Mouse (Mus musculus) intestine, embryonic 16.5 days (tissue): ENCODE data around the gene Lyrm4. TPM values are rescaled to one million over a fixed set of nuclear protein-coding genes. Genes with fewer than 3 reads are reported as not detected.

ENCODE experiments used
- ATAC-seq: fragments of 200-750 bp; cut with Nextera tagmentation; 2 replicates; pipeline ENCODE4 v1.8.0; 2017; ENCODE audit warnings: moderate TSS enrichment, moderate library complexity
- H3K27ac ChIP-seq: fragments of 300-500 bp; sonication (generic); 2 replicates; pipeline ENCODE4 v1.5.1; 2014; ENCODE audit warnings: mild to moderate bottlenecking, low read length
- H3K27me3 ChIP-seq: fragments of 300-500 bp; sonication (generic); replicated peaks from 2 replicates; pipeline ENCODE4 v1.6.1; 2014; ENCODE audit warnings: low read length, control low read depth, mixed read lengths; ENCODE audit not compliant: control insufficient read depth, insufficient read depth
- H3K36me3 ChIP-seq: fragments of 300-500 bp; sonication (generic); 2 replicates; pipeline ENCODE4 v1.6.1; 2014; ENCODE audit warnings: low read length, control low read depth; ENCODE audit not compliant: control insufficient read depth, insufficient read depth
- H3K4me1 ChIP-seq: fragments of 300-500 bp; sonication (generic); 2 replicates; pipeline ENCODE4 v1.6.1; 2014; ENCODE audit warnings: low read length, control low read depth, mixed read lengths; ENCODE audit not compliant: control insufficient read depth, insufficient read depth
- H3K4me2 ChIP-seq: fragments of 300-500 bp; sonication (generic); 2 replicates; pipeline ENCODE4 v1.6.1; 2014; ENCODE audit warnings: low read depth, low read length, control low read depth
- H3K4me3 ChIP-seq: fragments of 300-500 bp; sonication (generic); 2 replicates; pipeline ENCODE4 v1.5.1; 2014; ENCODE audit warnings: mild to moderate bottlenecking, low read length
- H3K9ac ChIP-seq: fragments of 300-500 bp; sonication (generic); 2 replicates; pipeline ENCODE4 v1.6.1; 2014; ENCODE audit warnings: low read depth, low read length
- H3K9me3 ChIP-seq: fragments of 300-500 bp; sonication (generic); 2 replicates; pipeline ENCODE4 v1.6.1; 2016; ENCODE audit warnings: low read length, control low read depth; ENCODE audit not compliant: control insufficient read depth
- WGBS: fragments of 180-500 bp; shearing (Covaris S2); extraction: QIAGEN DNeasy Blood & Tissue Kit; methylation state at CpG from one replicate; pipeline ENCODE4 v1.1.7; 2014; 5-methylcytosine and 5-hydroxymethylcytosine counted together
- polyA plus RNA-seq: library from polyadenylated mRNA; unstranded; fragments of >200 nt; fragmentation: Nextera tagmentation; extraction: Ambion mirVana; gene quantifications from 2 replicates; pipeline ENCODE4 v1.2.1, GENCODE M21; 2015

Gene Lyrm4
- polyA plus RNA-seq, 1 experiment from 2014 or later, result 22.9 TPM

DNA sequence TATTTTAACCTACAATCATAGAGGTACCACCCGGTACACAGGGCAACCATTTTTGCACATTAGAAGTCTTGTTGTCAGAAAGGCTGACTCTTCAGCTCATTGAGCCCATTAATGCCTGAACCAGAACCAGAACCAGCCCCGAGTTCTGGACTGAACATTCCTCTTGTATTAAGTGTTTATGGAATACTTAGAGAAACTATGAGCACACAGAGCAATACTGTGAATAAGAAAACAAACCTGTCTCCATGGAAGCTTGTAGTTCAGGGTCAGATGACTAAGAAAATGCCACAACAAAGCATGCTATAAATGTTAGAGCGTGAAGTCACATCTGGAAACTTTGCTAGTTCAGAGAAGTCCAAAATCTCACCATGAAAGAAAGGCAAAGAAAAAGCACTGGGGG is 35.7 kb downstream of the Lyrm4 start:
- H3K9ac ChIP-seq, result no peak overlapping the region
- no peak overlapping the region for H3K27ac ChIP-seq
- H3K27me3 ChIP-seq, result no peaks in the 10 kb centered on the region
- no peaks in the 10 kb centered on the region for H3K4me1 ChIP-seq
- H3K4me2 ChIP-seq, result no peak overlapping the region
- ATAC-seq, result no peak
- H3K4me3 ChIP-seq, result no peak overlapping the region
- no peaks in the 10 kb centered on the region for H3K9me3 ChIP-seq
- no peaks in the 10 kb centered on the region for H3K36me3 ChIP-seq
- WGBS, result 93% methylated on average over 3 of the region's 3 CpGs

GRCm38 (mm10) chr13:36074484-36074883 is 42.8 kb downstream of the Lyrm4 start:
- Histone ChIP-seq H3K27ac (no peak overlapping the region), H3K9me3 (no peaks in the 10 kb centered on the region), H3K36me3 (no peaks in the 10 kb centered on the region), H3K27me3 (no peaks in the 10 kb centered on the region), H3K4me3 (no peak overlapping the region), H3K4me1 (no peaks in the 10 kb centered on the region), H3K4me2 (no peak overlapping the region), H3K9ac (no peak overlapping the region)
- 82% methylated on average over 3 of the region's 3 CpGs for WGBS
- no peak for ATAC-seq

- 66% methylated on average over 2 of the region's 2 CpGs for WGBS
- Histone ChIP-seq H3K9me3 (no peaks in the 10 kb centered on the region), H3K27ac (no peak overlapping the region)
These were observed 50.6 kb downstream of the Lyrm4 start for GRCm38 (mm10) chr13:36066676-36067075.

GRCm38 (mm10) chr13:36057489-36057888 is 59.8 kb downstream of the Lyrm4 start:
- no peak overlapping the region for H3K4me2 ChIP-seq
- no peaks in the 10 kb centered on the region for H3K9me3 ChIP-seq
- H3K36me3 ChIP-seq, result no peaks in the 10 kb centered on the region
- no peak overlapping the region for H3K27ac ChIP-seq
- no peak overlapping the region for H3K4me3 ChIP-seq
- 71% methylated on average over 2 of the region's 2 CpGs for WGBS
- ATAC-seq, result no peak
- no peaks in the 10 kb centered on the region for H3K27me3 ChIP-seq
- 0 out of 2 replicates have a peak, but pooled peaks cover 1% of the 10 kb centered on the region for H3K4me1 ChIP-seq
- no peak overlapping the region for H3K9ac ChIP-seq

More at GRCm38 (mm10) chr13:36066676-36067075, 50.6 kb downstream of the Lyrm4 start:
- H3K9ac ChIP-seq, result no peak overlapping the region
- no peaks in the 10 kb centered on the region for H3K27me3 ChIP-seq
- no peaks in the 10 kb centered on the region for H3K36me3 ChIP-seq
- no peak overlapping the region for H3K4me2 ChIP-seq
- H3K4me3 ChIP-seq, result no peak overlapping the region
- no peaks in the 10 kb centered on the region for H3K4me1 ChIP-seq
- no peak for ATAC-seq

GRCm38 (mm10) chr13:36056925-36057324 is 60.4 kb downstream of the Lyrm4 start:
- H3K4me1 ChIP-seq, result 0 out of 2 replicates have a peak, but pooled peaks cover 3% of the 10 kb centered on the region
- 86% methylated on average over 4 of the region's 4 CpGs for WGBS
- no peaks in the 10 kb centered on the region for H3K9me3 ChIP-seq
- no peaks in the 10 kb centered on the region for H3K36me3 ChIP-seq
- no peak overlapping the region for H3K27ac ChIP-seq
- no peak overlapping the region for H3K4me3 ChIP-seq
- peak; percentile 63 for ATAC-seq
- no peak overlapping the region for H3K9ac ChIP-seq
- H3K27me3 ChIP-seq, result no peaks in the 10 kb centered on the region
- H3K4me2 ChIP-seq, result no peak overlapping the region

DNA sequence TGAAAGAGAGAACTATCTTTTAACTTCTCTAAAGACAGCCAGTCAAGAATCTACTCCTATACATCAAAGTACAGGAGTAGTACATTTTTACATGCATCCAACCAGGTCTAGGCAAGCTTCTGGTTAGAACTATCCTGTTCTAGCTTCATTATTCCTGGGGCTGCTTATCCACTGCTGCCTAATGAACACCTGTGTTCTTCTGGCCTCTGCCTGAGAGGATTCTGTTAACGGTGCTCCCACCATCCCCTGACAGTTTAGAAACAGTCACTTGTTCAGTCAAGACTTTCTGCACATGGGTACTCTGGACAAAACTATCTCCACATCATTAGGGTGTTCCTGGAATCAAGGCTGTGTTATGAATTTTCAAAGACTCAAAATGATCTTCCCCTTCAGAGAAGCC is 60.8 kb downstream of the Lyrm4 start:
- Histone ChIP-seq H3K9me3 (no peaks in the 10 kb centered on the region), H3K27ac (no peak overlapping the region)
- WGBS, result 85% methylated on average over 1 of the region's 1 CpGs

DNA sequence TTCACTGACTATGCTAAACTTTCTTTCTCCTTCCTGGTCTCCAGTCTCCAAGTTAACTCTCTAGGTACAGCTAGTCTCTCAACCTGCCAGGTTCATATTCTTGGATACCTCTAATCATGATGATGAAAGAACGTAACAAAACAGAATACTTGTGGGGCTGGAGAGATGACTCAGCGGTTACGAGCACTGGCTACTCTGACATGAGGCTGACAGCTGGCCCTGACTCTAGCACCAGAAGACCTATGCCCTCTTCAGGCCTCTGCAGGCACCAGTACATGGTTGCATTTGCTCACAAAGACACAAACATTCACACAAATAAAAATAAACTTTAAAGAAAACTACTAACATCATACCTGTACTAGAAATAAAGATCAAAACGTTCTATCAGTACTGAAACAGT is 81.8 kb downstream of the Lyrm4 start:
- no peak for ATAC-seq
- H3K9ac ChIP-seq, result no peak overlapping the region
- 0 out of 2 replicates have a peak, but pooled peaks cover 2% of the 10 kb centered on the region for H3K4me1 ChIP-seq
- H3K4me3 ChIP-seq, result no peak overlapping the region
- no peaks in the 10 kb centered on the region for H3K36me3 ChIP-seq
- no peaks in the 10 kb centered on the region for H3K27me3 ChIP-seq
- WGBS, result 85% methylated on average over 4 of the region's 4 CpGs
- H3K4me2 ChIP-seq, result no peak overlapping the region
- no peak overlapping the region for H3K27ac ChIP-seq
- H3K9me3 ChIP-seq, result no peaks in the 10 kb centered on the region

More for the DNA sequence above, 60.8 kb downstream of the Lyrm4 start:
- Histone ChIP-seq H3K4me1 (0 out of 2 replicates have a peak, but pooled peaks cover 3% of the 10 kb centered on the region), H3K4me2 (no peak overlapping the region), H3K27me3 (no peaks in the 10 kb centered on the region), H3K9ac (no peak overlapping the region), H3K4me3 (no peak overlapping the region), H3K36me3 (no peaks in the 10 kb centered on the region)
- ATAC-seq, result no peak

GRCm38 (mm10) chr13:36031959-36032358 is 85.4 kb downstream of the Lyrm4 start:
- no peaks in the 10 kb centered on the region for H3K9me3 ChIP-seq
- 0 out of 2 replicates have a peak, but pooled peaks cover 2% of the 10 kb centered on the region for H3K4me1 ChIP-seq
- H3K4me3 ChIP-seq, result 0 out of 2 replicates have a peak overlapping the region, but pooled peaks have one; percentile 7
- peak; percentile 87 for ATAC-seq
- H3K4me2 ChIP-seq, result 0 out of 2 replicates have a peak overlapping the region, but pooled peaks have one; percentile 12
- no peak overlapping the region for H3K9ac ChIP-seq
- no peaks in the 10 kb centered on the region for H3K27me3 ChIP-seq
- WGBS, result 50% methylated on average over 9 of the region's 9 CpGs
- H3K36me3 ChIP-seq, result no peaks in the 10 kb centered on the region
- H3K27ac ChIP-seq, result no peak overlapping the region

GRCm38 (mm10) chr13:36019309-36020274 is 97.7 kb downstream of the Lyrm4 start:
- Histone ChIP-seq H3K27me3 (no peaks in the 10 kb centered on the region), H3K9ac (no peak overlapping the region), H3K4me2 (no peak overlapping the region), H3K9me3 (no peaks in the 10 kb centered on the region), H3K27ac (no peak overlapping the region), H3K4me1 (no peaks in the 10 kb centered on the region), H3K36me3 (no peaks in the 10 kb centered on the region), H3K4me3 (no peak overlapping the region)
- ATAC-seq, result 0 out of 2 replicates have a peak, but pooled peaks have one; percentile 35
- 53% methylated on average over 10 of the region's 10 CpGs for WGBS
